Mouse (Mus musculus) urinary bladder, postnatal 10 days (tissue): ENCODE results near the gene Spon1.

ENCODE experiments used
- DNase-seq: peaks from one replicate; pipeline ENCODE4 v3.0.0; 2022; ENCODE audit warnings: low spot score

Gene Spon1

DNA sequence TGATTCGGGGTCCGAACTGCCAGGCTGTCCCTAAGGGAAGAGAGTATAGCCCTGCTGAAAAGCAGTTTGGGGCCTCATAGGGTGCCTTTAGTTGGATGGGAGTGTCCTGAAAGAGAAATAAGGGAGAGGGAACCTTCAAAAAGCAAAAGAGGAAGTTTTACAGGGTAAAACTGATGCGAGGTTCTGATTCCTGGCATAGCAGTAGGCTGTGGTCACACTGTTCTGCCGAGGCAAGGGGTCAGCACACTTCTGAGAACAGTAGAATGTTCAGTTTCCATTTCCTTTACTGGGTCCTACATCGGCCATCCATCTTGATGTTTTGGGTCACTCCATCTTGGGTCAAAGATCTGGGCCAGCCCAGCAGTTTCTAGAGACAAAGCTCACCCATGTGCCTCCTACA is 14.5 kb downstream of the Spon1 start:
- DNase-seq: no peak

DNA sequence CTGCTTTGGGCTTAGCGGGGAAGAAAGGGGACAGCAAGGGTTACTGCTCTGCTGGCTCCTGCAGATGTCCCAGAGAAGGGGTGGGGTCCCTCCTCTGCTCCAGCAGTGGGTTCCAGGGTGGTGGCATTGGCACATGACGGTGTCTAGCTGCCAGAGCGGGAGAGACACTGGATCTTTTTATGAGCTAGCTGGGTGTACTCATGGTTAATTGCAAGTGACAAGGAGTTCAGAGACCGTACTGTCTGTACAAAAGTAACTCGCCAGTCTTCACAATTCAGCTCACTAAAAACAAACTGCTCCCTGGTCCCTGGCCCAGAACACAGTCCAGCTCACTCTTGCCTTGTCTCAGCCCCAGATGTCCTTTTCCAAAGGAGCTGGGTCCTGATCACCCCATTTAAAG is 26.2 kb downstream of the Spon1 start:
- no peak for DNase-seq

DNA sequence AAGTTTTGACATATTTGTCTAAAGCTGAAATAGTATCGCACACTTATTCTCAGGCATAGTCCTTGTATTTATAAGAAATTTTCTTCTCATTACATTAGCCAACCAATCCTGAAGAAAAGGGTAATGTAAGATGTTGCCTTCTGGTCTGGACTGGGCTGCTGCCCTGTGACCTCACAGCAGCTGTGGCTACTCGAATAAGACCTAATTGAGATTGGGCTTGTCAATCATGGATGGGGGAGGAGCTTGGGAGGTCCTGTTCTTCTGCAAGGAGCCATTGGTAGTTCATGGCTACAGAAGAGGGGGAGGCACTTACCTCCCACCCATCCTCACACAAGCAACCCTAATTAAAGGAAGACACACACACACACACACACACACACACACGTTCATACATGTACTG is 27.1 kb downstream of the Spon1 start:
- no peak for DNase-seq

DNA sequence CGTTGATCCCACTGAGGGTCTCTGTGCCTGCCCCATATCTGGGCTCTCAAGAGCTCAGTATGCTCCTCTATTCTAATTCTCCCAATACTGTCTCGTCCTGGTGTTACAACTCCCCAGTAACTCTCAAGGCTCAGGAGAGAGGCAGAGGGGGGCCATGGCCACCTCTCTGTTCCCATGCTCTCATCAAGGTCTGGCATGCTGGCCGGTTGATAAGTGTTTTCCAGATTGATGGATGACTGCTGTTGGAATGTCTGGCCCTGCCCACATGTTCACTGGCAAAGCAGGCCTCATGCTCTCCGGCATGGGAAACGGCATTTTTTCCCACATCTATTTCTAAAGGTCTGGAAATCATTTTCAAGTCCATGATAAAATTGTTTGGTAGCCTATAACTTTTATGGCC is 29.4 kb downstream of the Spon1 start:
- DNase-seq: no peak

DNA sequence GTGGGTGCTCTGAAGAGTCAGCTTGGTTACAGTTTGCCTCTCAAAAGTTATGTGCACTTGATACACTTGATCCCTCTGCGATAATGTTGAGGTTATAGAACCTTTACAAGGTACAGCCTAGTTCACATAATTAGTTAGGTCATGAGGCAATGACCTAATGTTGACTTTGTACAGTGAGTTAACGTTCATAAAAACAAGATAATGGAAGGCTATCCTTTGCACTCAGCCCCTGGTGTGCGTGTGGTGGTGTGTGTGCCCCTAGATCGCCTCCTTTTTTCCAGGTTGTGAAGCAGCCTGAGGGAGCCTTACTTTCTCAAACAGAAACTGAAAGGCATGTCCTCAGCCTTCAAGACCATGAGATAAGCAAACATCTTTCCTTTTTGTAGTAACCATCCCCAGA is 31.3 kb downstream of the Spon1 start:
- no peak for DNase-seq

DNA sequence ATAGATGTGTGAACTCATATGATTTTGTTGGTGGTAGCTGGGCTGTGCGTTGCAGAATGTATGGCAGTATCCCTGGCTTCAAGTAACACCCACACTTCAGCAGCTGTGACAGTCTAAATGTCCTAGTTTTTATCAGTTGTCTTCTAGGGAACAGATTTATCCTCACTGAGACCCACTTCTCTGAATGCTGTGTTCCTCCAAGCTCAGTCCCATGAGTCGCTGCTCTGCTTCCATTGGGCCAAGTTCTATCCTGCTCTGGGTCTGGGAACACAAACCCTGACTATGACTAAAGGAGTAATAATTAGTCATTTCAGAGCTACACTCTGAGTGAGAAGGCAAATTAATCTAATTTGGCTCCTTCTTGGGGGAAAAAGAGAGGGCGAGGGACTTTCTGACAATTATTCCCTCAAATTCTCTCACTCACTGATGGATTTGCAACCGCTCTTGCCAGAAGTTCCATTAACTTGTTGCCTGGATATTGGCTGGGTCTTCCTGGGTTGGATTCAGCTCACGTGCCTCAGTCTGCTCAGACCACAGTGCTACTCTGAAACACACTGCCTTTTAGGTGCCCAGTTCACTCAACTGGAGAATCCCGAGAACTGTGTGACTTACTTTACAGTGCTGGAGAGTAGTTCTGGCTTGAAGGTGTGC is 32.9 kb downstream of the Spon1 start:
- DNase-seq: no peak

DNA sequence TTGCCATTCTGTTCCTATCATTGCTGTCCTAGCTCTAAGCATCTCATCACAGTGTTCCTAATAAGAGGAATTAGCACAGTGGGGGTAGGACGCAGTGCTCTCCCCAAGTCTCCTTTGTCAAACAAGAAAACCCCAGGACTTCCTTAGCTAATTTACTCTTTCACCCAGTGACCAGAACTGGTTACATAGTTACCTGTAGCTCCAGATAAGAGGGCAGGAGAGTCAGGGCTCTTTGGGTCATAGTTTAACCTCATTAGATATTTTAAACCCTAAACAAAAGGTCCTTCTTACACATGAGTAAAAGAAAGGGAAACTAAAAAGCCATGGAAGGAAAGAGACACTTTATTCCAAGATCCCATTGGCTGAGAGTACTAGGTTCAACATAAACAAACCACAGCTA is 44.0 kb downstream of the Spon1 start:
- DNase-seq: no peak

DNA sequence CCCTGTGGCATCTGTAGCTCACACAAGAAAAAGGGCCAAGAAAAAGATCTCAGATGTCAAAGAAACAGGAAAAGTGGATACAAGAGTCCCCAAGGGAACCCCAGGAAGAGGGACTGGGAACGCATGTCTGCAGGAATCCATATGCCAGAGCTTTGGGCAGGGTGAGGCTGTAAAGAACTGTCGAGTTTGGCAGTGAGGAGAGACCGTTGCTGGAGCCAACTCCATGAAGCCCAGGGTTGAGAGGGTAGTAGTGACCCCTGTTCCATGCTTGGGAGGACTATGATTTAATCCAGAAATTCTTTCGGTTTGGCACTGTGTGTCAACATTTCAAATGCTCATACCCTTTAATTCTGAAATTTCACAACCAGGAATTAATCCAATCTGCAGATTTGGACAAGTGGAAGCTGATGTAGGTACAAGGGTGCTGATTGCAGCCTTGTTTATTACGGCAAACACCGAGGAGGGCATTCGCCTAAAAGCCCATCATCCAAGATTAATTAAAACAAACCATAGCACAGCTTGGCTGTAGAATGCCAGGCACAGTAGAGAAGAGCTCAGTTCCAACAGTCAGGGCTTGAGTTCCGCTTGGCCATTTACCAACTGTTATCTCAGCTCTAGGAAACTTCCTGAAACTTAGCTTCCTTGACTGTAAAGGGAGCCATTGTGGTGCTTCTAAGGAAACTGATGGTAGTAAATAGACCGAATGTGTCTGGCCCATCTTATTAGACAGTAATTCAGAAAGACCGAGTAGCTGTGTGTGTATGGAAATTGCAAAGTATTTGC is 45.8 kb downstream of the Spon1 start:
- no peak for DNase-seq

DNA sequence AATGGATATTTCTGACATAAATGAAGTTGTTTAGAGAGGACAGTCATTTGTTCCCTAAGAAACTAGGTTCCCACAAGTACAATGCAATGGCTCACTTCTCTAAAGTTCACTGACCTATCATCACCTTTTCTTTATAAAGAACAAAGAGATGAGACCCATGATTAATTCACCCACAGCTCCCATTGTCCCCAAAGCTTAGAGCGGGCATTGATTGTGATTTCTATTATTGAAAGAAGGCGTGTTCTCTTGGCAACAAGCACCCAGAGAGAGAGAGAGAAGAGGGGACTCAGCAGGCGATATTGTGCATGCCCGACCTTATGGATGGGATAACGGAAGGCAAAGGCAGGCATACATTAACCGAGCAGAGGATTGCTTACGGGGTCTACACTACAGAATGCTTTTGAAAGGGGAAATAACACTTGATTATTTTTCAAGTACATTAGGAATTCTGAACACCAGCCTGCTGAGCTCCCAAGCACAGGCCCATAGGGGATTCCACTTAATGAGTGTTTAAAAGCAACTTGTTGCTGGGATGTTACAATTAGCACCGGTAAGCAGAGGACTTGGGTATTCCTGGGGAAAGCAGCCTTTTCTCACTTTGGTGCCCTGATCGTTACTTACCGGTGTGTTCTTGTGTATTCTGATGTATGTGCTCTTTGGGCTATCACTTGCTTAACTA is 48.4 kb downstream of the Spon1 start:
- DNase-seq: no peak

DNA sequence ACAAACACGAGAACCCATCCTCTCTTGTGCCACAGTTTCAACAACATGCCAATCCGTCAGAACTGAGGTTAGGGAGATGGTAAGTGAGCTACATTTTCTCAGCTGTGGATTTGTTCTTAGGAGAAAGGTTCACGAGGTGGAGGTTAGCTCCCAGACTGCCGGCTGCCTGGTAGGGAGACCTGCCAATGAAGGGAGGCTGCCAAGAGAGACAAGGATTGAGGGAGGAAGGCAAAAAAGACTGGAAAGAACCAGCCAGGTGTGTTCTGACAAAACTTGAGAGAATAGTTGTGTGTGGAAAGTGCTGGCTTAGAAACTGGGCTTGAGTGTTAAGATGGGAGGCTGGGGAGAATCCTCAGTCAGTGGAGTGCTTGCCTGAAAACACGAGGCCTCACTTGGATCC is 49.9 kb downstream of the Spon1 start:
- DNase-seq: no peak

DNA sequence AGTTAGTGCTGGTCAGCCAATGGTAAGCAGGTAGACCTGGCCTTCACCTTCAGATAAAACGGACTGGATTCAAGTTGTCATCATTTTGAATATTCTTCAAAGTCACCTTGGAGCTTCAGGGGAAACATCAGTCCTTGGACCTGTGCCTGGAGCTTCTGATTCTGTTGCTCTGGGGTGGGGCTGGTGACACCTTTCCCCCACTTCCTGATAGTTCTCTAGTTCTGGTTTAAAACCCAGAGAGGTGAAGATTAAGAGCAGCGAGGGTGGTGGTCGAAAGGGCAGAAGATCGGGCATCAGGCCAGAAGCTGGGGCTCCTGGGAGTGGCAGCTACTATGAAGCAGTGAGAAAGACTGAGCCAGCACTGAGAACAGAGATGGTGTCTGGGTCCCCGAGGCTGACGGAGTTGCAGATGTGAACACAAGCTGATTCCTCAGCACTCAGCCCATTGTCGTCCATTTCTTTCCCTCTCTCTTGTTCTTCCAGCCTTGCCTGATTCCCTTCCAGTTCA is 51.1 kb downstream of the Spon1 start:
- no peak for DNase-seq

DNA sequence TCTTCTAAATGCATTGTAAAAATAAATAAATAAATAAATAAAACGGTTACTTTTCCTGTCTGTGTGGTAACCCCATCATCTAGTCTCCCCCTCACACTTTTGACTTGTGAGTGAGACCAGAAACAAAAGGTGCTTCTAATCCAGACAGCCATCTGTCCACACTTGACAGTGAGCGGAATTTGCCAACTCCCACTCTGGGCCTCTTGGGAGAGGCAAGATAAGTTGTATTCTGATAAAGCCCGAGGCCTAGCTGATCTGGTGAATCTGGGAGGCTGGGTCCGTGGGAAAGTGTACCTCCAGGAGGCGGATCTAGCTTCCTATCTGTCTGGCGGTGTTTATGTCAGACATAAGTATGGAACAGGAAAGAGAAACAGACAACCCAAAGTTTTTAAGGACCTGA is 52.3 kb downstream of the Spon1 start:
- DNase-seq: no peak

DNA sequence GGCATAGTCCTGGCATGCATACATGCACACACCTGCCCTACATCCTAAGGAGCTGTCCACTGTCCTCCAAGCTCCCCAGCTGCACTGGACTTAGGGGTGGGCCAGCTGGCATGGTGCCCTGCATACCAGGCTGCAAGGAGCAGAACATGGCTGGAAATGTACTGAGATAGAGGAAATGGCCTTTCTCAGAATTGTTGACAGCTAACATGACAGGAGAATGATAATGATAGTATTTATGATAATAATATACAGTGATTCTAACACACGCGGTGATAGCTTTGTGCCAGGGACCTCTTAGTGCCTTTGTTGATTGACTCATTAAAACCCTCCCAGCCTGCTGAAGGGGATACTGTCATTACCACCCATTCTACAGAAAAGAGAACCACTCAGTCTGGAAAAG is 54.4 kb downstream of the Spon1 start:
- no peak for DNase-seq

DNA sequence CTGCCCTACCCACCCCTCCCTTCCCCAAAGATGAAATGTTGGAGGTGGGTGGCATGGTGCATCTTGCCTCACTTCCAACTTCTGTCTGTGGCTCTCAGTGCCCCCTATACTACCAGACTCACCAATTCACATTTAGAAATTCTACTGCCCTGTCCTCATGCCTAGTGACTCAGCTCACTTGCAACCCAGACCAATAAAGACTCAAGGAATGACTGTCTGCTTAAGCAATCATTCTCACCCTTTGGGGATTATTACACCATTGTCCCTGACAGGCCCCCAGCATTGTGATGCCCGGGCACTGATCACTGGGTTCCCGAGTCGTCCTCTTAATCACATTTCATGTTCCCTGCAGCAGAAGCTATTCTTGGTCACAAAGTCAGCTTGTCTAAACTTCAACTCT is 57.2 kb downstream of the Spon1 start:
- DNase-seq: no peak

DNA sequence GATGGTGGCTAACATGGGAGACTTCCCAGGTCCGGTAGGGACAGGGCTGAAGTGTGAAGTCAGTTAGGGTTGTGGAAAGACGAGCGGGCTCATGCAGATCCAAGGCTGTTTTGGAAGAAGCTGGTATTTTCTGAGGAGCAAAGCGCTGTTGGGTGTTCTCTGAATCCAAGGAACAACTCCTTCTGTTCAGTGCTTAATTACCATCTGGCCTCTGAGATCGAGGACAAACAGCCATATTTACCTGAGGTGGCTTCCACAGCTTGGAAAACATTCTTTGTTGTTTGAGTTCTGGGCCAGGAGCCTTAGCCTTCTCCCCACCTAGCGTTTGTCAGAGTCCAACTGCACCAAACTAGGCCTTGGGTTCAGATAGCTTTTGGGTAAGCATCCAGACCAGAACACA is 58.9 kb downstream of the Spon1 start:
- no peak for DNase-seq

DNA sequence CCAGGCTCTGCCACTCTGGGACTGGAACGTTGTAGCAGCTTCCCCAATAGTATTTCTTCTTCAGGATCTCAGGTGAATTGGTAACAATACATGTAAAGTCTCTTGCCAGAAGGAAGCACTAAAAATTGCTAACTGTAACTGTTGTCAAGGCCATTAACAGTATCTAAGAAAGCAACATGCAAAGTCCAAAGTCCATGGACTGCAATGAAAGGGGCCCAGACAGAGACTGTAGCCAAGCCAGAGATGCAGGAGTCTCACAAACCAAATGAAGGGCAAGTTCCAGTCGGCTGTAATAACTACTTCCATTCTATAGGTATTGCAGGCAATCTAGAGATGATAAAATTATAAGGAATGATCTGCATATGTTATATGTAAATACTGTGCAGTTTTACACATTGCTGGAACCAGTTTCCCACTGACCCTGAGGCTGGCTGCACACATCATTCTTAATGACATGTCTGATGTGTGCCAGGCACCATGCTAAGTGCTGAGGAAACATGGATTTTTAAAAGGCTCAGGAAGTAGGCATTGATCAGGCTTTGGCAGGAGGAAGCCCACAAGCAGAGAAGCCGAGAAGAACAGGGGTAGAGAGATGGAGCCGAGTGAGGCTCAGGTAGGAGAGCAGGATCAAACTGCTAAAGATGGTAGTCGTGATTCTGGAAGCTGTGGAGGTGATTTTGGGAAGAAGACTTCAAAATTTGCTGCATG is 59.9 kb downstream of the Spon1 start:
- no peak for DNase-seq

DNA sequence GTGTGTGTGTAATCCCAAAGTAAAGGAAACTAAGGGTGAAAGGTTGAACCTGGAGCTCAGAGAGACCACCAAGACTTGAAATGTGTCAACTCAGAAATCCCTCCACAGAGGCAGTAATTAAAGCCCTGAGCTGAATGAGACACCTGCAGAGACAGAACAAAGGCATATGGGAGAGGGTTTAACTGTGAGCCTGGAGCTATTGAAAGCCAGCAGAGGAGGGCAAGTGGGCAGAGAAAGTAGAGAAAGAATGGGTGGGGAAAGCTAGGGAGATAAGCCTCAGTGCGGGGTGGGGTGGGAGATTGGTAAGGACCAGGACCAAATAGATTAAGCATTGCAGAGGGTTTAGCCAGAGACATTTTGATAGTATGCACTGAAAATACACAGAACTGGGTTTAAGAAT is 60.7 kb downstream of the Spon1 start:
- DNase-seq: no peak

DNA sequence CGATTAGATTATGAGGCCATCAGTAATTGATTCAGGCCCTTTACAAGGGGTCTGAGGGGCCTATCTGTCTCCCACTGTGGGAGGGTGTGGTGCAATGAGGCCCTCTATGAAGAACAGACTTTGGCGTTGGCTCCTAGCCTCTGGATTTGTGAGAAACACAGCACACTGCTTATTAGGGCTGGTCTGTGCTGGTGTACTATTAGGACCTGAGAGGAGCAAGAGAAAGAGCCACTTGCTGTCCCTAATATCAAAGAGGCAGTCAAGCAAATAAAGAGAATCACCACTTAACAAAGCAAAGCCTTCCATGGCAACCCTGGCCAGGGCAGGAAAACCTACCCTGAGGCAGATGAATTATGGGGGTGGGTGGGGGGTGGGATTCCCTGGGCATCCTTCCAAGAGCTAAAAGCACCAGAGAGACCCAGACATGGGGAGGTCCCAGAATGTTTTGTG is 62.3 kb downstream of the Spon1 start:
- no peak for DNase-seq

DNA sequence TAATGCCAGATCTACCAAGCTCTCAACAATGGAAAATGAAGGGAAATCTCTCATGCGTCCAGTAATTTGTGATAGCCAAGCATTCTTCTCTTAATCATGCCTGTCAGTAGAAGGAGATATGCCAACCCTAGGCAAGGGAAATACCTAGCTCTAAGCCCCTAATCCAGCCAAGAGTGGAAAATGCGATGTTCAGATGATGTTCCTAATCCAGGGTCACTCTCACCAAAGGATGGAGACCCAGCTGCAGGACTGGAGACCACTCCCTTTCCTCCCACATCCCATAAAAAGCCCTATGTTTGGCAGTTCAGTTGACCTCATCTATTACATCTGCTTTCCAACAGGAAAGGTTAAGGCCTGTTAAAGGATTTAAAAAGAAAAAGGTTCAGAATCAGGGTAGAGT is 62.8 kb downstream of the Spon1 start:
- no peak for DNase-seq

DNA sequence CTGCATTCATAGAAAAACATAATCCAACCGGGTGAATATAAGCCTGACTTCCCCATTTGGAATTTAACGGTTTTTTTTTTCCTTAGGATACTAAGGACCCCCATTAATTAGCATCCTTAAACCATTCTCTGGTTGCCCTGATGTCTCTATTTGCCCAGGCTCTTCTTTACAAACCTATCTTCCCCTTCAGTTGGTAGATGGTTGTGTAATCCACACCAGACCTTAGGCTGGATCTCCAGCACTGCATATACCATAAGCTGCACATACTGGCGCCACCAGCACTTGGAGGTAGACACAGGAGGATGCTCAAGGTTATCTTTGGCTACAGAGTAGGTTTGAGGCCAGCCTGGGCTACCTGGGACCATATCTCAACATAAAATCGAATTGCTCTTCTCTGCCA is 71.4 kb downstream of the Spon1 start:
- no peak for DNase-seq

DNA sequence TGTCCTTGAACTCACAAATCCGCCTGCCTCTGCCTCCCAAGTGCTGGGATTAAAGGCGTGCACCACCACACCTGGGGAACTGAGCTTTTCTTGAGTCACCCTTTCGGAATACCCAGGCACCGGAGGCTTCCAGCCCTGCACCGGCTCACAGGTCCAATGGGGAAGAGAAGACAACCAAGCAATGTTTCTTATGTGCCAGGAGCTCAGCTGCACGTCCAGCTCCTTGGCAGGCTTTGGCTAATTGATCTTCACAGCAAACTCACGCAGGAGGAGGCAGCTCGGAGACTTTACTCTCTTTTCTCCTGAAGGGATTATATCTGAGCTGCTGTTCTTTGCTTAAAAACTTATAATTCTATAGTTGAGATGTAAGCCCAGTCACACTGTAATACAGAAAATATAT is 73.6 kb downstream of the Spon1 start:
- DNase-seq: no peak

DNA sequence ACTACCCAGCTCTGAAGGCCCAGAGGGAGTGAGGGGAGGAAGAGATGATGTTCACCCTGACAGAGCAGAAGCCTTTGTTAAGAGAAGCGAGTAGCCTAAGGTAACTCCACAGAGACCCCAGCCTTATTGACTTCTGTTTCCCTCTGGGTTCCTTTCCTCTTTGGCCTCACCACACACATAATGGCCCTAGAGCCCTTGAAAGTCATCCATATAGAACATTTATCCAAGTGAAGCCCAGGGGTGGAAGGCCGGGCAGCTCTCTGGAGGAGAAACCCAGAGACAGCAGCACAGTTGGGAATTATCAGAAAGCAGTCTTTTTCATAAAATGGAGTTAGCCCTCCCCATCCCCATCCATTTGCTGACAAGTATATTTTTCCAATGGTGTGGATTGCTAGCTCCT is 75.7 kb downstream of the Spon1 start:
- DNase-seq: no peak

DNA sequence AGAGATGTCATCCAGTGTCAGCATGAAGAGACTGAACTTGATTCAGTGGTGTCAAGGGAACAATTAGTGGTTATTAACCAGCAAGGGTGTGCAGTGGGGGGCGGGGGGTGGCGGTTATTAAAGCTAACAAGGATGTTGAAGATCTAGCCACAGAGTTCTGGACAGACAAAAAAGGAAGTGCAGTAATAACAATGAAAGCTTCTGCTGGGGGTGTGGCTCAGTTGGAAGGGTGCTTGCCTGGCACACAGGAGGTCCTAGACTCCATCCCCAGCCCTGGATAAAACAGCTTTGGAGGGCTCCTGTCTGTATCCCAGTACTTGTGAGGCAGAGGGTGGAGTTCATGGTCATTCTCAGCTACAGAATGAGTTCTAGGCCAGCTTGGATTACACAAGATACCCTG is 77.4 kb downstream of the Spon1 start:
- DNase-seq: no peak
